Mouse (Mus musculus) layer of hippocampus, adult 11-12 months (tissue): ENCODE measurements around the gene Kcnq1.

ENCODE experiments used
- DNase-seq: peaks from one replicate; pipeline ENCODE4 v3.0.0; 2022; ENCODE audit warnings: low spot score

Gene Kcnq1

DNA sequence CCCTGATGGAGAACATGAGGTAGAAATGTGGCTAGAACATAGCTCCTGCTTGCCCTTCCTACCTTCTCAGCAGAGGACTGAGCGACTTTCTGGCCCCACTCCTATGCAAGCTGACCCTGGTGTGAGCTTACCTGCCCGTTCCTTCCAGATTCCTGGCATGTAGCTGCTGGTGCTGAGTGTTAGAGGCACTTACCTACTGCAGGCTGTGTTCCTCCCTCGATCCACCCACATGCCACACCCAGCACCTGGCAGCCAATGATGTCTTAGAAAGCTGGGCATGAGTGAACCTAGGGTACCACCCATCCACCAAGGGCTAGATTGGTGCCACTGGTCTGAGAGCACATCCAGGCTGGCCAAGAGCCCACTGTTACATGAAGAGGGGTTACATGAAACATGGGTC is 12.3 kb upstream of the Kcnq1 start:
- DNase-seq = no peak

DNA sequence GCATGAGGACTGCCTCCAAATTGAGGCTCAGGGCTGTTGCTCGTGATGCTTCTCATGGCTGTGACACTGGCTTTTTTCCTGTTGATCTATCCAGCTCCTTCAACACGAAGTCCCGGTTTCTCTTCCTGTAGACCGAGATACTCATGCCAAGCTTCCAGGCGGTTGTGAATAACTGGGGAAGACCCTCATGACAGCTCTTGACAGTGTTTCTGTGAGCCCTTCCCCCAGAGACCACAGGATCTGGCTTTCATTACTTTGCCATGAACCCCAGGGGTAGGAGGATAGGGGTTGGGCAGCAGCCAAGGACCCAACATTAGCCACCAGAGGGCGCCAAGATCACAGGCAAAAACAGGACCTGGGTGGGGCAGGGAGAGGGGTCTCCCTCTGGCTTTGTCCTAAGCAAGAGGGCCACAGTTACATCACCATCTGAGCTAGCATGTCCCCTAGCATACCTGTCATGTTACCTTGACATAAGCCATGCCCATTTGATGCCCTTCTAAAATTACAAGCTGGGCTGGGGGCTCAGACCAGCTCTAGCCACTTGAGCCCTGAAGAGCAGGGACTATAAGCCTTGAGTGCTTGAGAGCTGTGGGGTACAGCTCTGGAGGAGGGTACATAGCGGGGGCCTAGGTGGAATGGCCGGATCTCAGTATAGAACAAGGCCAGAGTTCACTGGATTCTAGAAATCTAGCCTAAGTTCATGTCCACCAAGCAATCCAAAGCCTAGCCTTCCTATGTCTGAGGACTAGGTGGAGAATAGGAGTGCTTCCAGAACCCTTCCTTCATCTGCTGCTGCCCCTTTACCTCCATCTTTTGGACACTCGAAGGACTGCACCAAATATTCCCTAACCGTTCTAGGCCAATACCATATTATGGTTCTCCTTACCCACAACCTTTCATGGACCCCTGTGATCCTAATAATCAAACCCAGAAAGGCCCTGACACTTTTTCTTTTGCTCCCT is 11.3 kb upstream of the Kcnq1 start, which contains the start of gene Trpm5:
Trpm5 (minus strand) TSS at position 51 of the 962 bp plus-strand sequence.
- DNase-seq = peak; percentile 67

- DNase-seq = no peak
Measured at GRCm38 (mm10) chr7:143095554-143095907, 10.6 kb upstream of the Kcnq1 start.

DNA sequence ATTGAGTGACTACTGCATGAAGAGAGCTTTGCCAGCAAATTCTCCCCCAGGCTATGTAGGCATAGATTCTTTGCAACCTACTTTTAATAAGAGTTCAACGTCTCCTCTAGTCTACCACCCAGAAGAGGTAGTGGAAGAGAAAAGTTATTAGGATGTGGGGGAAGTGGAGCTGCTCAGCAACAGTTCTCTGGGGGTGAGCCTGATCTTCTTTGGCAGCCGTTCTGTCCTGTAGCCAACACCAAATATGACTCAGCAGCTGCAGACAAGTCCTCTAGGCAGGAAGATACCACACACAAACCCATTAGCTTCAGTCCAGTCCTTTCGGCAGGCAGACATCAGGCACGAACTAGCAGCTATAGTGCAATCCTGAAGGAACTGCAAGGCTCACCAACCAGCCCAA is 5.4 kb upstream of the Kcnq1 start:
- DNase-seq = no peak

GRCm38 (mm10) chr7:143105258-143105897 is 784 bp upstream of the Kcnq1 start:
- no peak for DNase-seq

DNA sequence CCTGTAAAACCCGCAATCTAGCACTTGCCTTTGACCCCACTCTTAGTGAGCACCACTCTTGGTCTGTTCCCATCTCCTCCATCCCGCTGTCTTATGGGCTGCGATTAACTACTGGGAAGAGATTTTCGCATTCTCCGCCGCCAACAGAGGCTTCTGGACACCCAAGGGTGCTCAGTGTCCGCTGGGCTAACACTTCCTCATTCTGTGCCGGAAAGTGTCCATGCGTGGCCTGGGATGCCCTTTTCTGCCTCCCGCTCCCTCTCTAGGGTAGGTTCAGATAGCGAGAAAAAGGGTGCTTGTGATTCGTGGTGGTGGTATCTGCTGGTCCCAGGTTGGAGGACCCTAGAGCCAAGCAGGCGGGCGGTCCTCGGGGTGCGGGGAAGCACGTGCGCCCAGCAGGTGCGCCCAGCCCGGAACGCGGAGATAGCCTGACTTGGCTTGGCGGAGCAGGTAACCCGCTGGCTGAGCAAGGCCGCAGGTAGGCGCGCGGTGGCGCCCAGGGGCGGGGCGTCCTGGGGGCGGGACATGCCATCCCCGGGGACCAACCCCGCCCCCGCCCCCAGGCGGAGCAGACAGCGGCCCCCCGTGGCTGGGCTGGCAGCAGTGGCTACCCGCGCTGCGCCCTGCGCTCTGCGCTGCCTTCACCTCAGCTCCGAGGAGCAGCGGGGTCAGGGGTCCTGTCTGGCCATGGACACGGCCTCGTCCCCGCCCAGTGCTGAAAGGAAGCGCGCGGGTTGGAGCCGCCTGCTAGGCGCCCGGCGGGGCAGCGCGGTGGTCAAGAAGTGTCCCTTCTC is 707 bp downstream of the Kcnq1 start:
- no peak for DNase-seq

DNA sequence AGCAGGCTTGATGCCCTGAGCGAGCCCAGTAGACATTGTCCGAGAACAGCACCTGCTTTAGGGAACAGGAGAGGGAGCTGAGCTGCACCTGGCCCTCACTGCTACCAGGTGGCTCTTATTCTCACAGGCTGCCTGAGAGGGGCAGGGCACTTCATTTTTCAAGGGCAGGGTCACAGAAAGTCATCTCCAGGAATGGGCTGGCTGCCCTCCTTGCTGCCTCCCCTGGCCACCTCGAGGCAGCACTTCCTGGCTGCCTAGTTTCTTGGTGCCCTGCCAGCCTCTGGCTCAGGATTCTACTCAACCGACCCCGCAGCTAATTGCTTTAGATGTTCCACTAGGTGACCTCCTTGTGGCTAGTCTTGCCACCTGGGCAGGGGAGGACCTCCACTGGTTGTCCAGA is 2.0 kb downstream of the Kcnq1 start:
- no peak for DNase-seq

- DNase-seq = no peak
Measured at GRCm38 (mm10) chr7:143108996-143109660, 3.0 kb downstream of the Kcnq1 start.

DNA sequence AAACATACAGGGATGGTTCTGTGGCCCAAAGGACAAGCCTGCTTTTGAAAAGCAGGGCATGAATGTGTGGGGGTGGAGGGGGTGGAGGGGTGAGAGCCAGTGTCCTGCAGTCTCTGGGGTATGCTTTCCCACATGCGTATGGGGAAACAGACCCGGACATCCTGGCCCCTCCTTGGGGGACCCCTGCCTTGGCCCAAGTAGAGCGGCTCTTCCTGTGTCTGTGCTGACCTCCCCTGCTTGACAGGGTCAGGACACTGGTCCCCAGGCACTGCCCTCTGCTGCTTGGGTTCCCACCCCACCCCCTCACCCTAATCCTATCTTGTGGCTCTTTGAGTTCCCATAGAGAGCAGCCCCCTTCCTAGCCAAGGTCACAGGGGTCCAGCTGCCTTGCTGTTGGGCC is 3.5 kb downstream of the Kcnq1 start:
- DNase-seq = no peak

GRCm38 (mm10) chr7:143110803-143111202 is 4.6 kb downstream of the Kcnq1 start:
- DNase-seq = no peak

GRCm38 (mm10) chr7:143111719-143112118 is 5.6 kb downstream of the Kcnq1 start:
- DNase-seq = no peak

- no peak for DNase-seq
Measured at GRCm38 (mm10) chr7:143112395-143112794, 6.2 kb downstream of the Kcnq1 start.

DNA sequence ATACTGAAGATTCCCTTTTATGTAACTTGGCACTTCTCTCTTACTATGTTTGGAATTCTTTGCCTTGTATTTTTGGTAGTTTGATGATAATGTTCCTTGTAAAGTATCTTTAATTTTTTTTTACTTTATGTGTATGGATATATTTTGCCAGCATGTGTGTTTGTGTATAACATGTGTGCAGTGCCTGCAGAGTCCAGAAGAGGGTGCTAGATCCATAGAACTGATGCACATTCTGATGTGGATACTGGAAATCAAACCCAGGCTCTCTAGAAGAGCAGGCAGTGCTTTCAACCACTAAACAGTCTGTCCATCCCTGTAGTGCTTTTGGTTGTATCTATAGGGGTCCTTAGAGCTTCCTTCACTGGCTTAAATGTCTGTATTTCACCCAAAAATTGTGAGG is 8.6 kb downstream of the Kcnq1 start:
- DNase-seq = no peak

- no peak for DNase-seq
Measured at GRCm38 (mm10) chr7:143116521-143116920, 10.4 kb downstream of the Kcnq1 start.

GRCm38 (mm10) chr7:143119407-143119806 is 13.2 kb downstream of the Kcnq1 start:
- DNase-seq = no peak

DNA sequence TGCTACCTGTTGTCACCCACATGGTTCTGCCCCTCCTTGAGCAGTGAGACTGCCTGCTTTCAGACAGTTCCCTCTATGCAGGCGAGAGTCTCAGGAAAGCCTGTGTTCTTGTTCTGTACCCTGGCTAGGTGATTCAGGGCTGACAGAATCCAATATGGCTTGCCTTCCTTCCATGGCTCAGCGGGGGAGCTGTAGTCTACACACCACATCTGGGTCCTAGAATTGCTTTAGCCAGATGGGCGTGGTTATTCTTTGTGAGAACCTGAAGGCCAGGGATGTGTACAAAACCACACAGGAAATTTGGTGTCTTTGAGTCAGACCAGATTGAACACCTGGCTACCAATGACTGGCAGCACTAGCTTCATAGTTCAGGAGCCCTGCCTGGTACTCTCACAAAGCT is 13.7 kb downstream of the Kcnq1 start:
- DNase-seq = no peak

DNA sequence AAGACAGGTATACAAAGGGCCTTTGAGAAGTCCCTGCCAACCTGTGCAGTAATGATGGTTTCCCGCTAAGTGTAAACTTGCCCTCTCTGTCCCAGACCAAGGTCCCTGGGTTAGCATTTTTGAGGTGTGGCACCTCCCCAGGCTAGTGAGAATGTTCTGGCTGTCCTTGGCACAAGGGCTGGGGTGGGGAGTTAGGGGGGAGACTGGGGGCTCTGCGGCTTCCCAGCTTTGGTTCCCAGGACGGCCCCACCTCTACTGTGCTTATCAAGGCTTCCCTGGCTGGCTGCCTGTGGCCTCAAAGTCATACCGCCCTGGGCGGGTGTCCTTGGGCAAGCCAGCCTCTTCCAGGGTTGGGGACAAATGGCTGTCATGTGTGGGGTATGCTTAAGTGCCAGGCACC is 16.0 kb downstream of the Kcnq1 start:
- DNase-seq = no peak

- no peak for DNase-seq
Measured at GRCm38 (mm10) chr7:143123876-143124669, 17.9 kb downstream of the Kcnq1 start.

DNA sequence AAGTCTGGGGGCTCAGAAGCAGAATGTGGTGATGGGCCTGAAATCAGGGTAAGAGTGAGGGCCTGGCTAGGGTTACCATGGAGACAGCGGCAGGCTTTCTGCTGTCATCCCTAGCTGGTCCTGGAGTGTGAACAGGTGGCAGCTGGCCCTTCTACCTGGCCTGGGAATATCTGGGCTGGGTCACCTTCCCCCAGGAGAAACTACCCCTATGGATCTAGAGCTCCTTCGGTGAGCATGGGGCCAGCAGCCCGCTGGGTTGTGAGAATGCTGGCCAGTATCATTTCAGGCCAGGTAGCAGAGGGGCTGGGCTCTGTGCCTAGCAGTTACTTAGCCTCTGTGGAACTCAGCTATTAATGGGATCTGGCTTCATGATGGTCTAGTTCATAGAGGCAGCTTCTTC is 18.7 kb downstream of the Kcnq1 start:
- no peak for DNase-seq

DNA sequence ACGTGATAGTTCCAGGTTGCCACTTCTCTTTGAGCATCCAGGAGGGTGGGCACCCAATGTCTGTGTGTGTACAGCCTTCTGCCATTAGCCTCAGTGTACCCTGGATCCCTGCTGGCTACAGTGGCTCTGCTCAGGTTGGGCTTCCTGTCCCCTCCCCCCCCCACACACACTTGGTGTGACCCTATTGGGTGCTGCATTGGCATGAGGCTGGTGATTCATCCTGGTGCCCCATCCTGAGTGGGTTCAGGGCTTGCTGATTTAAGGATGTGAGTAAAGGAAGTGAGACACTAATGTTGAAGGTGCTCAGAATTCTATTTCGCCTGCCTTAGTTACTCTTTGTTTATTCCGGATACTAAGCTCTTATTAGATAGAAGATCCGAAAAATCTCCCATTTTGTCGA is 26.7 kb downstream of the Kcnq1 start:
- DNase-seq = no peak

- DNase-seq = no peak
Measured at GRCm38 (mm10) chr7:143136125-143136524, 30.0 kb downstream of the Kcnq1 start.
